Mouse (Mus musculus) adrenal gland, postnatal 25 days (tissue): ENCODE data around the gene Vav3. TPM values are rescaled to one million over a fixed set of nuclear protein-coding genes. Genes with fewer than 3 reads are reported as not detected.

Experiments used
- DNase-seq: peaks from one replicate; pipeline ENCODE4 v3.0.0; 2021; ENCODE audit warnings: mixed read lengths
- total RNA-seq: library from RNA; stranded (reverse); gene quantifications from 2 replicates; pipeline ENCODE4 v1.2.3, GENCODE M21; 2021

The Vav3 gene
- total RNA-seq, 1 experiment from 2014 or later, result 4.4 TPM

DNA sequence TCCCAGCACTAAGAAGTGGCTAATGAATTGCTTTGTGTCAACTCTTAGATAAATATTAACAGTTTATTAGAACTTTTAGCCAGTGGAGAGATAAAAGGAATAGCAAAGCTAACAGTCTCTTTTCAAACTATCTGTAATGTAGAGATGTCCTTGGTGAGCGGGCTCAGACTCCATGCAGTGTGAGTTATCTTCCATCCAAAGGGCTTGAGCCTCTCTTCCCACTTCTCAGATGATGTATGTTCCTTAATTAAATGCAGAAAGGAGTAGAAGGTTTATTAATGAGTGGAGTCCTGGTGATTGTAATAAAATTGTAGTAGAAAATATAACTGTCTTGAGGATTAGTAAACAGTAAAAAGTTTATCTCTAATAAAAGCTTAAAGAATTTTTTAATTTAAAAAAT lies 169.3 kb downstream of the Vav3 start:
- DNase-seq, result no peak

DNA sequence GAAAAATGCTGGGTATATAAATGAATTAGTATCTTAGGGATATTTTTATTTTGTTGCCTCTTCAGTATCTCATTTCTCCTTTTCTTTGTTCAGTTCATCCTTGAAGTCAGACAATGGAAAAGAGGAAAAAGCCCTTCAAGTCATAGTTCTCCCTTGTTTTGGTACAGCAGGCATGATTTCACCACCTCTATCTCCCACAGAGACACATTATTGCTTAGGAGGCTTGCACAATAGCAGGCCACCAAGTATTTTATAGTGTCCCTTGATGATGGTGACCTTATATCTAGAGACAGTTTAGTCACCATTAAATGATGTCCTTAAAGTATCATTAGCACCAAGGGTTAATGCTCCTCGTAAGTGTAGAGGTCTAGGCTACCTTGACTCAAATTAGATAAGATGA lies 171.4 kb downstream of the Vav3 start:
- DNase-seq, result no peak

DNA sequence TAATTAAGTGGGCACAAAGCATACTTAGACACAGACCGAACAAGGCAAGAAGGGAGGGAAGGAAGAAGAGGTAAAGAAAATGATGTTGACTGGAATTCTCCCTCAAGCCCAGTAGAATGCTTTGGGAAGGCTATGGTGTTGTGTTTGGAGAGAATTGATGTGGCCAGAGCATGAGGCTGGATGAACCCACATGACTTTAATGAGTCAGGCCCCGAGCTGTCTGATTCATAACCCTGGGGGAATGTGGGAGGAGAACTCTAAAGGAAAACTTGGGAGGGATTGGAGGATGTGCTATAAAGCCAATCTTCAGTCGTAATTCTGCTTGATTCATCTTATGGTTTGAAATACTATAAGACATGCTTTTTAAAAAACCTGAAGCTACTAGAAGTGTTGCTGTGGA lies 175.0 kb downstream of the Vav3 start:
- DNase-seq, result no peak

DNA sequence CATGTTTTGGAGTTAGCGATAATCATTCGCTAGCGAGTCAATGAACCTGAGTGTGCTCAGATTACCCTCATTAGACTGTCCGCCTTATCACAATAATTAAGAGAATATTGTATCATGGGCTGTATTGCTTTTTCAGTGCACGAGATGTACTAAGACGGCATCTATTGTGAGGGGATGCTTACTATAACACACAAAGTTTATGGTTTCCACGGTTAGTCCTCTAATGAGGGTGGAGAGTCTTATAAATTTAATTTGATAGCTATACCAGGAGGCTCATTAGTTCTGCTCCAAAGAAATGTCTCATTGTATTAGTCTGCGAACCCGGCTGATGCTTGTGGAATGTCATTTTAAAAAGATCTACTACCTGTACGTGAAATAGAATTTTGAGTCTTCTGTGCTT lies 175.9 kb downstream of the Vav3 start:
- DNase-seq, result no peak

DNA sequence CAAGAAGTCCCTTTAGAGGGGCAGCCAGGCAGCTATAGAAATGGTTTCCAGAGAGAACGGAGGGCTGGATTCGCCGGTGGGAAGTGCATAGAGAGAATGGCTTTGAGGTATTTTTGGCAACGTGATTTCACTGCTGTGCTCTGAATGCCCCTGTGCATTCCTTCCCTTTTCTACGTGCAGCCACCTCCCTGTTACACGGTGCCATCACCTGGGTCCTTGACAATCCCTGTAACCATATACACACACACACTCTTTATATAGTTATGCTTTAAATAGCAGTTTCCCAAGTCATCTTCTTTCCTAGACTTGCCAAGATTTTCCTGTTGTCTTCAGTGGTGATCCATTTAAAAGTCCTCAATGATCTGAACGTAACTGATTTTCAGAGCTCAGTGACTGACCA lies 181.7 kb downstream of the Vav3 start:
- no peak for DNase-seq

DNA sequence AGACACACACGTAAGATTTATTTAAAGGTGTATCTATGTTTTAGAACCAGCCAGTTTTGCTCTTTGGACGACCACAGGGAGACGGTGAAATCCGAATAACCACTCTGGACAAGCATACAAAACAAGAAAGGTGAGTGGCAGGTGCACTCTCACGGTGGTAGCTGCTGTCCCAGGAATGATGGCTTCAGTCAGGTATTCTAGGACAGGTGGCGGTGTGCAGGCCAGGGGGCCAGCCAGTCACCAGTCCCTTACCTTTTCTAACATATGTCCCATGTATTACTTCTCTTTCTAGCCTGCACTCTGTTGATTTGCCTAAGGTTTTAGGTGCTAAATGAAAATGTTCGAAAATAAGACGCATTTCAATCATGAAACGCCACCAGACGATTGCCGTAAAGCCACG lies 185.4 kb downstream of the Vav3 start:
- no peak for DNase-seq

DNA sequence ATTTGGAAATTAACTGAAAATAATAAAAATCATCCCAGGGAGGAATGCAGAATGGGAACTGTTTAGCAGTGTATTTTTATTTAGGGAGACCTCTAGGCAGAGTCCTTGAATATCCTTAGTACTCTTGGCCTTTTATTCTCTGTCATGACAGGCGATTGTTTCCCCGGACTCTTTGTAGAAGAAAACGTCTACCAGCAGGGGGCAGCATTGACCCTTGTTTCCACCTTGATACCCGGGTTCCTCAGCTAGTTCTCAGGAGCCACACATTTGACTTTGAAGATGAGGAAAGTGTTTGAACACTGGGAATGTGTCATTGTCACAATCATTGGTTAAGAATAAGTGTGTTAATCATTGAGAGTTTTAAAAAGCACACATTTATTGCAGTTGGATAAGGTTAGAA lies 185.8 kb downstream of the Vav3 start:
- DNase-seq, result peak; percentile 85

DNA sequence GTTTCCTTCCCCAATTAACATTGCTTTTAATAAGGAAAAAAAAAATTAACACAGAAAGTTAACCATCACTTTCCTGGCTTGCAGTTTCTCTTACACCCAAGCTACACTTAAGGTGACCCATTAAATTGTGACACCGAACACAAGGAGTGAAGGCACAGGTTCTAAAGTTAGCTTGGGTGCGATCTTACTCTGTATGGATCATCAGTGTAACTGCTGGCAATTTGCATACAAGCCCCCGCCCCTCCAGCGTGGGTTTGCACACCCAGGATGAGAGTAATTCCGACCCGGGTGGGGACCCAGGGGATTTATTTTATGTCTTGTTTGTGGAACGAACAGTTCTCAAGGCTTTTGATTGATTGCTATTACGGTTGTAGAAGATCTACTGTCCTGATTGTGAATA lies 186.2 kb downstream of the Vav3 start:
- DNase-seq, result no peak

DNA sequence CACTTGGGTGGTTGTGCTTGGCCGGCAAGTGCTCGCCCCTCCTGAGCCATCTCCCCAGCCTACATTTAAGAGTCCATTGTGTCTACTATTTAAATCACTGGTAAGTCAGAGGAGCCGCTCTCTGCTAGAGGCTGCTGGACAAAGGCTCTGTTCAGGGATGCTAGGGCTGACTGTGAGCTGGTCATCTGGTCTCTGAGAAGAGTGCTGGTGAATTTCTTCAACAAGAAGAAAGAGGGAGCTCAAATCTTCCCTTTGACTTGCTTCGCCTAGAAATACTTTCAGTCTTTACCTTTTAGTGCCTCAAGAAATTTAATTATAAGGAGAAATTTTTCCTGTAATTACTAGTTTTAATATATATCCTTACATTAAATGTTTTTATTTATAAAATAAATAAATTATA lies 188.2 kb downstream of the Vav3 start:
- no peak for DNase-seq

DNA sequence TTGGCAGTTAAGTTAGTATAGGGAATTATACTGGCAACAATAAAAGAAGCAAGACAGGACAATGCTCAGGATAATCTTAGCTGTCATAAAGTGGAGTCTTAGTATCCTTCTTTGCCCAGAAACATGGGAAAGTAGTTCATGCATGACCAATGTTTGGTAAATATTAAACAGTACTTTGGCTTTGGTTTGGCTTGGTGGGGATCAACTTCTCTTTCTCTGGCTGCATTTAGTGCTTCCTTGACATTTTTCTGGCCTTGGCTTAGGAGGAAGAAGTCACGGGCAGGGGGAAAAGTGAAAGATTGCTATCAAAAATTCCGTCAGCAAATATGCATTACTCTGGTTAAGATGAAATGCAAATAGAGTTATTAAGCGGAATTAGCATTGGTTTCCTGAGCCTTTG lies 197.2 kb downstream of the Vav3 start:
- DNase-seq, result no peak

DNA sequence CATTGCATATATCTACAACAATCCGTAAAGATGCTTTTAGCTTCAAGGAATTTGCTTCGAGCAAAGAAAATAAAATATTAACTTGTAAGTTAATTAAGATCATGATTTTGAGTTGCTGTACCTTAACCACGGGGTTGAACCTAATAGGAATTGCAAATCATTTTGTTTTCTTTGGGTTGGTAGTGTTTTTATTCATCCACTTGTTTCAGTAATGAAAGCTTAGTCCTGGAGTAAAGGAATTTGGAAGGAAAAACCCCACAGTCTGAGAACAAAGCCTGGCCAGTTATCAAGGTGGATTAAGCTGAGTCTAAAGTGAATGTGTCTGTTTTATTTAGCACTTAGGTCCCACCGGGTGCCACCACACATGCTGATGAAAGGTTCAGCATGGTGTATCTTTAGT lies 199.6 kb downstream of the Vav3 start:
- DNase-seq, result no peak

DNA sequence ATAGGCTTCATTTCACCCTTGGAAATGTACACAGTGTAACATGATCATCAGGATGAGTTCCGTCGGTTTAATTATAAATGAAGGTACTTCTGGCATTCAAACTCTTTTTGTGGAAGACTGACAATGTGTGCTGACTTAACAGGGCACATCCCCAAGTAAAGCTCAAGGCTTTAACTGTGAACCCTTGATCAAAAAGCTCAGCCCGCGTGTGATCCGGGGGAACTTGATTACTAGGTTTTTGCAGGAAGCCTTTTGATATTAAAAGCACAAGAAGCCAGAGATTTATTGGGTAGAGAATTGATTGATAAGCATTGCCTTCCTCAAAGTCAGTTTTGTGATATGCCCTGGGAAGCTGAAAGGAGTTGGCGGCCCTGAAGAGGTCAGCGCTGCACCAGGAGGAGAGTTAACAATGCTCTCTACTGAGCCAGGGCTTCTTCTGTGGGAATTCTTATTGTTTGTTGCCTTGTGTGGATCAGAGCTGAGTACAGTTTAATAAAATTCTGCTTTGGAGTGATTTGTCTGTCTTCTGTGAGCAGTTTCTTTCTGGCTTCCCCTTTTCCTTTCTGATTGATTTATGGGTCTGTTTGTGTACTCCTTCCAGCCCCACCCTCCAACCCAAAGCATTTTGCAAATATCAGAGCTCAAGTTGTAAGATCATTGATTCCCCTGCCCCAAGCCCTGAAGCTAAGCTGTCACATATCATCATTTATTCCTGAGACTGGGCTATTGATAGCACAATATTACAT lies 204.2 kb downstream of the Vav3 start:
- DNase-seq, result no peak

DNA sequence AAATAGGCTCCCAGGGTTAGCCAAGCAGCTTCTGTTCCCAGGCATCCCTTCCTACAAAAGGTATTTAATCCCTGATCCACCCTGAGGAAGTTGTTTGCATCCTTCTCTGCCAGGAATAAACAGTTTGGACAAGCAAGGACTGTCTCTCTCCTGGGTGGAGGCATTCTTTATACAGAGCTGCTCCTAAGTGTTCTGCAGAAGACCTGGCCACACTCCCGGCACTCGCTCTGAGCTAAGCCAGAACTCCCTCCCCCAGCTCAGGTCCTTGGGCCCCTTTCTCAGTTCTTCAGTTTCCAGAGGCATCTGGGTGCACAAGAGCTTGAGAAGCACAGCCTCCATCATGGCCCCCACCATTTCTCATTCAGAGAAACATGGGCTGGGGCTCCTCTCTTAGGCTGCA lies 216.9 kb downstream of the Vav3 start:
- no peak for DNase-seq

DNA sequence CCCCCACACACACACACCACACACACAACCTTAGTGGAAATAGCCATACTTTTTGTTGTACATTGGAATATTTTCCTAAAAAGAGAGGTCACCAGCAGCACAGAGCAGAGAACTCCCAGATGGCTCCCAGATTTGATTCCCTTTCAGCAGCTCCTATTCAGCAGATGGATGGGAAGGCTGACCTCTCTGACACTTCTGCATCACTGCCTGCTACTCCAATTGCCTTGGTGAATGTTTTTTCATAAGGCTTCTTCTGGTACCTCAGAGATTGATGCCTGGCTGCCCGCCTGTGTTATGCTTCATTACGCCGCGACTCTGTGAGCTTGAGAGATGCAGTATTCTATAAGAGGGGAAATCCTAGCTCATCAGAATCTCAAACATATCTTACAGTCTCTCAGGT lies 220.8 kb downstream of the Vav3 start:
- no peak for DNase-seq

DNA sequence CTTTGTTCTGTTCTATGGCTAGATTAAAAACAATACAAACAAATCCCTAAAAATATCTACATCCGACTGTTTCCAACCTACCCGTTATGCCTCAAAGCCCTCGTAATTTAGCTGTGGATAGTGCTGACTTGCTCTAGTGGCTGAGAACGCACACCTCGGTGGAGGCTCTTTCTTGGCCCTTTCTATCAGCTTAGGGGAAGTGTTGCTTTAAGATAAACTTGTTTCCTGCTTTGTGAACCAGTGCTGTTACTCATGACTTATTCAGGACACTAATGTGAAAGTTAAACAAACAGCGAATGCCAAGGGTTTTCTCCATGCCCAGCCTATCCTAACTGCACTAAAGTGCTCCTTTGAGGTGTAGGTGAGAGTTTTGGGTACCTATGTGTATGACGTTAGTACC lies 221.3 kb downstream of the Vav3 start:
- DNase-seq, result no peak

DNA sequence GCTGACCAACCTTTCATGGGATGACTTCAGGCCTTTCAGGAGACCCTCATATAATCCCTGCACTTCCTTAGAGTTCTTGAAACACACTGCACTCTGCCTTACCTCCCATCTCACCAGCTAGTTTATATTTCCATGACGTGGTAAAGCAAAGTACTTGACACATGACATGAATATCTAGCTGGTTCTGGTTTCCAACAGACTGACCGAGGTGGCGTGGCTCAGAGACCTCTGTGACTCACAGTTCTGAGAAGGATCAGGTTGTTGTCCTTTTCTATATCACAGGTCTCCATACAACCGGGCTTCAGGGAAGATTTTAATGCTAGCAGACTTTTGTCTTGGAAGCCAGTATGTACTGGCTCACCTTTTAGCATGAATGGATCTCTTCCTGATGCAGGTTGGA lies 221.8 kb downstream of the Vav3 start:
- no peak for DNase-seq

DNA sequence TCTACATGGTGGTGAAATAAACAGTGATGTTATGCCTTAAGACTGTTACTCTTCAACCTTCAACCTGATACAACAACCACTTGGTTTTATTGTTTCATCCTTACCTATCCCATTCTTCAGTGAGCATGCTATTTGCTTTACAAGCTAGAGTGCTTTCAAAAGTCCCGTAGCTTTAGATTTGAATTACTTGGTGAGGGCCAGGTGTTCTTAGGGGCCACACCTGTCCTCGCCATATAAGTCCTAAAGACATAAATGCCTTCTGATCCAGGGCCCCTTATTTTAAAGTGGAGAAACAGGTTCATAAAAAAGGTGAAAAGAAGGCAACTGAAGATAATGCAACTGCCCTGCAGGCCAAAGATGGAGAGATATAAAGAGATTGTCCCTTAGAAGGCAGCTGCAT lies 224.0 kb downstream of the Vav3 start:
- no peak for DNase-seq

DNA sequence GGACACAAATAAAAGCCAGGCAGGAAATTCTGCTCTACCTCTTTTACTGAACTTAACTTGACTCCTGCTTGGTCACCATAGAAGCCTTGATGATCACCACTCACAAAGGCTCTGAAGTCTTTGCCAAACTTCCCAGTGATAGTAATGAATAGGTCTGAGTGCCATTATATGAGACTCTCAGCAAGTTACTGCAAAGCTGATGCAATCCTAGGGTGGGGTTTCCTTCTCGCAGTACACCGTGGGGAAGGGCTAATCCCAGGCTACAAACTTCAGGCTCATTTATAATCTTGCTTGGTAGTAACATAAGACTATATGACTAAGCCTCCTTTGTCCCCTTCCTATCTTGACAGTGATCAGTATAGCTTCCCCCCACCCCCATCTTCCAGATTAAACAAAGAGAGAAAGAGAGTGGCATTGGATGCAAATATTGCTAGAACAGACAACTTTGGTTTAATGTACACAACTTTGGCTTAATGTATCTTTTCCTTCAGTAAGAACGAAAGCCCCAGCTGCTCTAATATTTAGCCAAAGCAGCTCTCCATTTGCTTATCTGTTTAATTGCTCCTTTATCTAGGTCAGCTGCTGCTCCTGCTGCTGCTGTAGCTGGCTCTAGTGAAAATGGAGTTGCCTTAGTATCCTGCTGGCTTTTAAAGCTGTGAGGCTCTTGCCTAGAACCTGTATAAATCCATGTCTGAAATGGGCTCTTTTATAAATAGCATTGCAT lies 228.3 kb downstream of the Vav3 start:
- no peak for DNase-seq

DNA sequence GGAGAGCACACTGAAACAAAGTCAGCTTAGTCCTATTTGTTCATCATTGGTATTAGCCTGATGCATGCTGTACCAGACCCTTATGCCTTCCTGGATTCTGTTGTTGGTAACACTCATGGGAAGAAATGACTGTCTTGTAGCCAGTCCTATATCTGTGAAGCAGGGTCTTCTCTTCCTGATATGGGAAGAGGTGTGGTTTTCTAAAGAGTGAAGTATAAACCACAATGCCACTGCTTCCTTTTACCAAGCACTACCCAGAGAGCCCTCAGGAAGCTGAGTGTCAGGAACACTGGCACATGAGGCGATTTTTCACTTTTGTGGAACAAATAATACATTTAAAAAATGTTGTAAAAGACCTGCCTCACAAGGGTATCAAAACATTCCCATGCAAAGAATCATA lies 231.0 kb downstream of the Vav3 start:
- no peak for DNase-seq

DNA sequence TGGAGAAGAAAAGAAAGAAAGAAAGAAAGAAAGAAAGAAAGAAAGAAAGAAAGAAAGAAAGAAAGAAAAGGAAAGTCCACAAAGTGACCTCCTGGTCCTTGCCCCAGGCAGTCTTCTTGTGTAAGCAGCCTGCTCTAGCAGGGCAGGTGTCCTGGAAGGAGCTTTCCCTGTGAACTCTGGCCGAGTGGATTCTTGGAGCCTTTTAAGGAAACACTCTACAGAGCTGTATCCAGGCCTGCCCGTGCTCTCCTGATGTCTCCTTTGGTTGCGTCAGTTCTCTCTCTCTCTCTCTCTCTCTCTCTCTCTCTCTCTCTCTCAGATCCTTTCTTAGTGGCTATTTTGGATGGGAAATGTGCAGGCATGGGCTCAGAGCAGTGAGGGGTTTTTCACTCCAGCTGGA lies 232.4 kb downstream of the Vav3 start:
- DNase-seq, result no peak

DNA sequence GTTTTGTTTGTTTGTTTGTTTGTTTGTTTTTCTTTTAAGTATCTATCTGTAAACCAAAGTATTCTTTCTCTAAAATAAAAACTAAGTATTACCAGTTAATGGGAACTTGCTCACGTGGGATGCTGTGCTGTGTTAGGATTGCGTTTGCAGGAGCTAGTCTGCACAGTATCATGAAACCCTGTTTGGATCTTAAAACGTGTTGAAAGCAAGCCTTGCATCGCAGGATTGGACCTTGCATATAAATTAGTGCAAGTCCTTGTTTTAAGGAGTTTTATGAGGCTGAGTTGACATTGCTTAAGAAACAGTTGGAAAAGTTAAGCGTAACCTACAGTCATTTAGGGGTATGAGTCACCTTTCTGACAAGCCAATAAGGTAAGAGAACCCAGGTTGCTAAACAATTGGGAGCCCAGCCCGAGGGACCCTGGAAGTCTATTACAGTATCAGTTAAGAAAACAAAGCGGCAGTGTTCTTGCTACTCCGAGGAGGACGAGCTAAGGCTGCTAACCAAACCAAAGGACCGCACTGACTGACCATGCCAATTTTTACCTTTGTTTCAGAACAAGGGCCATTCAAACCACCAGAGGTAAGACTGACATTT lies 233.2 kb downstream of the Vav3 start:
- no peak for DNase-seq

DNA sequence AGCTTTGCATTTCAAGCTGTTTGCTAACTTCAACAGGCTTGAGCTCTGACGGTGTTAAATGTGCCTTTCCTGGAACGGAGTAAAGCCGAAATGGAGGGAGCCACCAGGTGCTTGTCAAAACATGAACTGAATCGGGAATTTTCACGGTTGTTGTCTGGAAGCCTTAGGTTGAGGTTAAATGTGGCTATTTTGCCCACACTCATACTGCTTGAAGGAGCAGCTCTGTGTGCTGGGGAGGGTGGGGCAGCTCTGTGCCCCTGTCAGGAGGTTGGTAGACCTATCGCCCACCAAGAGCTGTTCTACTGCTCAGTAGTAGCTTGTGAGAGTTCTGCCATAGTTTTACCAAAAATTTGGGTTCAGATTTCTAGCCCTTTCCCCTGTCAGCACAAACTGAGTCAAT lies 233.7 kb downstream of the Vav3 start:
- no peak for DNase-seq

DNA sequence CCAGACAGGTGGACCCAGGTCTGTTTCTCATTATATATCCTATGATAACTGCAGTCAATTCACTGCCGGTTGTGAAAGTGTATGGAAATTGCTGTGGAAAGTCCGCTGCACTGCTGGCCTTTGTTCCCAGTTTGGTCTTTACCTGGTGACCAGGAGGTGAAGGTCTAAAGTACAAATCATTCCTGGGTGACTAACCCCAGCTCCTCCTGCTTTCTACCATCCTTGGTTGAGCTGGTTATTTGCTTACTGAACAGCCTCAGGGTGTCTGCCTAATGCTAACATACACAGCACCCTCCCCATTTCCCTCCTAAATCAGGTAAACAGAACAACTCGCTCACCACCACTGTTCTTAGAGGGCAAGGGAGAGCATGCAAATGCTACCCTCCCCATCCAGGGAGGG lies 237.9 kb downstream of the Vav3 start:
- DNase-seq, result no peak

DNA sequence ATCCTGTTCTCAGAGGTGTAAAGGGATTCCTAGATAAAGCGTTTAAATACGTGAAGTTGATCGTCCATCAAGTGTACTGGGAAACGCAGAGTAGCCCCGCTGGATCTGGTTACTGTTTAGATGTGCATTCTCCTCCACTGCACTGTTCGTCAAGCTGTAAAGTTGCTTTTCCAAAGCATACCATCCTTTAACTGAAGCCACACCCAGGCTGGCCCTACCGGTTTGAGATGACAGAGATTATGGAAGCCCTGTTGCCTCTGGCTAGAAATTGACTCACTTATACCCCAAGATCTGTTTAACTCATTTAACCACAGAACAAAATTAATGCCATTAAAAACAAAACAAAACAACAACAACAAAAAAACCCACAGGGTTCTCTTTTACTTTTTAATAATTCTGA lies 238.5 kb downstream of the Vav3 start:
- no peak for DNase-seq
